Mouse (Mus musculus): ENCODE results near the gene Rassf8. TPM values are rescaled to one million over a fixed set of nuclear protein-coding genes. Genes with fewer than 3 reads are reported as not detected.

Gene Rassf8
- total RNA-seq, 1 experiment from 2014 or later, result 87.4 TPM

DNA sequence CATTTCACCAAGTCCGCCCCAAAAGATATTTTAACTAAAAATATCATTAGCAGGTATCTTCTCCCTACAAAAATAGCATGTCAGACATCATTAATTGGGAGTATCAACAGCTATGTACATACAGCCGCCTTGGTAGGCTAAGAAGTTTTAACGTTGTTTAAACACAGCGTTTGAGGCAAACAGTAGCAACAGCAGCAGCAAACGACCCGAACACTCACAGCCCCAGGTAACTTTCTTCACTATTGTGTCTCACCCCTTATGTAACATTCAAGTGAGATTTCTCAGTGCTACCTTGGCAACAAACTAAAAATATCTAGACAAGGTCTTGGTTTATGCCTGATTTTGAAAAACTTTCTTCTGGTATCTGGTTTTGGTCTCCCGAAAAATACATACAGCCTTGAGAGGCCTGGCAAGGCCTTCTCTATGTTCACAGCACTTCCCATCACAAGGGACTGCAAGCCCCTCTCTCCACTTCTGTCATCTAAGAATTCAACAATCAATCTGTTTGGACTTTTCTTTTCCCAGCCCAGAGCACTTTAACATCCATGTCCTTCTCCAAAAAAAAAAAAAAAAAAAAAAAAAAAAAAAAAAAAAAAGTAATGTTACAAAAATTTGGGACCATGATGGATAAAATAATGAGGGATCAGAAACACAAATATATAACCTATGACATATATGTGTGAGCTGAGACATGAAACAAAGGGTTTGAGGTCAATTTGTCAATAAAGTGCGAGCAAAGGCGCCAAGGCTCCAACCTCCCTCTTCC is 115.1 kb downstream of the Rassf8 start:
- no peak for DNase-seq

- no peak for DNase-seq
Observed at GRCm38 (mm10) chr6:145862321-145862720, 115.8 kb downstream of the Rassf8 start.

GRCm38 (mm10) chr6:145862739-145863064 is 116.2 kb downstream of the Rassf8 start:
- no peak for DNase-seq

DNA sequence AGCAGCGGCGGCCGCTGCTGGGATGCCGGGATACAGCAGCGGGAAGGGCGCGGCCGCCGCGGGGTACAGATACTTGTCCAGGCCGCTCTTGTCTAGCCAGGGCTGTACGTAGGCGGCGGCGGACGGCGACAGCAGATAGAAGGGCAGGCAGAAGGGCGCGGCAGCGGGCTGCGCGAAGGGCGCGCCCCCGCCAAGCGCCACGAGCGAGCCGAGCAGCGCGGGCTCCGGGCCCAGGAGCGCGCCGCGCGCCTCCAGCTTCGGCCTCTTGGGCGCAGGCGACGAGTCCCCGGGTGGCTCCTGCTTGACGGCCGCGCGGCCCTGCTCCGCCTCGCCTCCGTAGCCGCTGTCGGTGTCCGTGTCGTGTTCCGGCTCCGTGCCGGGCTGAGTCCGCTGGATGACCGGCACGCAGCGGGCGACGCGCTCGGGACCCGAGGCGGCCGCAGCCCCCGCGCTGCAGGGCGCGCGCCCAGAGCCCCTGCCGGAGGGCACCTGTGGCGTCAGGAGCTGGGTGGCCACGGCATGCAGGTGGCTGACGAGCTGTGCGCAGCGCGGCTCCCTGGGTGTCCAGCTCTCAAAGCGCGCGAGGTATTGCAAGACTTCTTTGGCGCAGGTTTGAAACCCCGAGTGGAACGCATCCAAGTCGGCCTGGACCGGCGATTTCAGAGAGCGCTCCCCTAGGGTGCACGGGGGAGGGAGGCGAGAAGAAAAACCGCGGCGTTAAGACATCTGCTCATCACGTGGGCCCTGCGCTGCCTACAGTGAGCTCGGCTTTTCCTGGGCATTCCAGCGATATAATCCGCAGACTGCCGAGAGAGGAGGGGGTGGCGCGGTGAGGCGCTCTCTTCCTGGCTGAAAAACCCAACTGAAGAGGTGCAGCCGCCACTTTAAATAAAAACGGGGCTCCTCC is 116.8 kb downstream of the Rassf8 start:
- peak; percentile 84 for DNase-seq

- DNase-seq, result no peak
Observed at GRCm38 (mm10) chr6:145864171-145864570, 117.6 kb downstream of the Rassf8 start.

- peak; percentile 95 for DNase-seq
Observed at GRCm38 (mm10) chr6:145865289-145865885, 118.8 kb downstream of the Rassf8 start, which contains the start of gene Bhlhe41. Gene Bhlhe41, minus strand, starts transcription at chr6:145865558.

DNA sequence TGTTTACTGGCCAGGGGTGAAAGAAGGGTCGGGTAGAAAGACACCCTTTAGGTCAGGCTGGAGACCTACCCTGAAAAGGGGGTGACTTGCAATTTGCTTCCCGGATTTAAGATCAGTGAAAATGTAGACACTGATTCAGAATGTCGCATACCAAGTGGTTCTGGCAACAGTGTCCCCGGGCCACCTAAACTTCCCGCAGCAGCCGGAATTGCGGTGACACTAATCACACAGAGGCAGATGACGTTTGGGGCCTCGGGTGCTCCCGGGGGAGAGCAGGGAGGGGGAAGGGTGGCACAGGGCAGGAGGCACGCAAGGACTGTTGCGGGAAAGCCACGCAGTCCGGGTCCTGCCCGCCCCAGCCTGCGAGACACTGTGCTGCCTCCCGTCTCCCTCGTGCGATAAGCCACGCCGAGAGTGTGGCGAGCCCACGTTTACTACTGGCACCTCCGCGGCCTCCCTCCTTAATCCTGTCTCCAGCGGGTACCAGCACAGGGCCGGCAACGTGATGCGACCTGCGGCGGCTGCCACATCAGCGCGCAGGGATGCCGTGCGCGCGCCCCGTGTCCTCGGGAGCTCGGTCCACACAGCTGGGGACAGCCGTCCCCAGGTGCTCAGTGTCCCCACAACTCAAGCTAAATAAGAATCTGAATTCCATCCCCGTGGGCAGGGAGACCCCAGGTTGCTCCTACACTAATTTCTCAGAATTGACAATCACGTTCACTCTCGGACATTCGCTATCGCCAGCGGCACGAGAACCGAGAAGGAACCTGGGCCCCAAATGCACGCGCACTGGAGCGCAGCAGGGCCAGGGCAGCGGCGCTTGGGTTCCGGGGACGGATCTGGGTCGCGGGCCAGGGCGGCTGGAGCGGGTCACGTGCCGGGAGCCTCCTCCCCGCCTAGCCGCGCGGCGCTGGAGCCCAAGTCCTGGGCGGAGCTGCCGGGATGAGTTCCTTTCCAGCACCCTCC is 119.6 kb downstream of the Rassf8 start:
- DNase-seq, result peak; percentile 96

GRCm38 (mm10) chr6:145867111-145867510 is 120.6 kb downstream of the Rassf8 start:
- DNase-seq, result no peak

Other genes starting within 250 kb of the Rassf8 start
- 0.78 and 1.1 TPM in 2 replicates for gene Lmntd1, start 132.4 kb upstream of the Rassf8 start, total RNA-seq (2021)
- gene Tuba3b, start 131.0 kb upstream of the Rassf8 start, total RNA-seq (2021), result not detected in 2 replicates
- gene Bhlhe41, start 118.8 kb downstream of the Rassf8 start, total RNA-seq (2021), result 4.5 and 4.6 TPM in 2 replicates
- 13.0 and 13.7 TPM in 2 replicates for gene Sspn, start 184.9 kb downstream of the Rassf8 start, total RNA-seq (2021)